10 mouse cellular contexts compared by ENCODE assay signal in genomic region chr1:72372512-72372911, GRCm38 (mm10).
DNase-seq lines count a peak whose midpoint lies in the region; ATAC-seq lines count a peak whose summit lies in the region.
"Had no signal": no experiment of that assay in that cellular context is flagged by ENCODE, and none has a peak within 500 bp of the region (broad histone marks: within the 10 kb centered on the region; RNA-seq: fewer than 3 reads in every experiment).

No protein-coding gene starts in this region.

- peak; percentile 78 for ATAC-seq in neural tube, embryonic 15.5 days (ENCODE audit: low FRiP score)
- ATAC-seq: lung, postnatal 0 days had no signal

- no peak overlapping the region for H3K4me3 ChIP-seq in neural tube, embryonic 15.5 days (replicated peaks)

- peak overlapping the region; percentile 50; the same call in 1 of the 2 replicates for H3K27ac ChIP-seq in neural tube, embryonic 15.5 days (replicated peaks)

- no peak overlapping the region for H3K4me2 ChIP-seq in neural tube, embryonic 15.5 days

- intact Hi-C loops in left cerebral cortex, postnatal 4 days (cut with DNase I) = no loop called here

- no peak overlapping the region for H3K9ac ChIP-seq in neural tube, embryonic 15.5 days (replicated peaks)

- DNase-seq in left cerebral cortex, adult 11 months (ENCODE audit: low spot score) = peak; percentile 13
- DNase-seq in left cerebral cortex, postnatal 4 days = no peak
- peak; percentile 7 to 54 for DNase-seq in frontal cortex, adult 2 months (ENCODE audit: extremely low spot score in 1 of 2, low spot score in 1 of 2)
- peak; percentile 34 to 48 for DNase-seq in layer of hippocampus, postnatal 10 days (ENCODE audit: low spot score in 2 of 2)
- no peak for DNase-seq in cerebellum, postnatal 25 days
- no peak for DNase-seq in urinary bladder, postnatal 10 days (ENCODE audit: low spot score)
- DNase-seq in testis, postnatal 10 days (ENCODE audit: low spot score) = no peak
- DNase-seq: kidney, adult 9 months had no signal

- H3K27me3 ChIP-seq in neural tube, embryonic 15.5 days (replicated peaks) = no peaks in the 10 kb centered on the region

- no peaks in the 10 kb centered on the region for H3K36me3 ChIP-seq in neural tube, embryonic 15.5 days

- 40% methylated on average over 1 of the region's 1 CpGs for WGBS in neural tube, embryonic 15.5 days

- H3K4me1 ChIP-seq in neural tube, embryonic 15.5 days = 0 out of 2 replicates have a peak, but pooled peaks cover 7% of the 10 kb centered on the region

- no peaks in the 10 kb centered on the region for H3K9me3 ChIP-seq in neural tube, embryonic 15.5 days (replicated peaks)

Comparison
In these comparisons a context has a peak if more than half of its experiments do, and no peak if none do; other contexts are left out.
1. DNase-seq: peak in left cerebral cortex, adult 11 months (single experiment), frontal cortex, adult 2 months (2 of 2) and layer of hippocampus, postnatal 10 days (2 of 2); none in left cerebral cortex, postnatal 4 days (single experiment), cerebellum, postnatal 25 days (0 of 2), urinary bladder, postnatal 10 days (single experiment) and testis, postnatal 10 days (single experiment).